Mouse (Mus musculus) neural tube, embryonic 14.5 days (tissue): ENCODE measurements around the gene Hs3st5. TPM values are rescaled to one million over a fixed set of nuclear protein-coding genes. Genes with fewer than 3 reads are reported as not detected.

ENCODE experiments used
- ATAC-seq: fragments of 200-750 bp; cut with Nextera tagmentation; 2 replicates; pipeline ENCODE4 v1.8.0; 2017; ENCODE audit warnings: low read depth, mild to moderate bottlenecking, moderate TSS enrichment, moderate library complexity
- H3K27ac ChIP-seq: fragments of 300-500 bp; sonication (generic); 2 replicates; pipeline ENCODE4 v1.5.1; 2014; ENCODE audit warnings: low read depth, mild to moderate bottlenecking, control low read depth, low read length, moderate library complexity, mixed read lengths
- H3K27me3 ChIP-seq: fragments of 300-500 bp; sonication (generic); 2 replicates; pipeline ENCODE4 v1.6.1; 2014; ENCODE audit warnings: low read length; ENCODE audit not compliant: control insufficient read depth, insufficient read depth
- H3K36me3 ChIP-seq: fragments of 300-500 bp; sonication (generic); 2 replicates; pipeline ENCODE4 v1.6.1; 2014; ENCODE audit warnings: low read length, mixed read lengths; ENCODE audit not compliant: control insufficient read depth, insufficient read depth
- H3K4me1 ChIP-seq: fragments of 300-500 bp; sonication (generic); 2 replicates; pipeline ENCODE4 v1.6.1; 2014; ENCODE audit warnings: low read length; ENCODE audit not compliant: control insufficient read depth, insufficient read depth
- H3K4me2 ChIP-seq: fragments of 300-500 bp; sonication (generic); 2 replicates; pipeline ENCODE4 v1.6.1; 2014; ENCODE audit warnings: mild to moderate bottlenecking, low read depth, low read length, control low read depth
- H3K4me3 ChIP-seq: fragments of 300-500 bp; sonication (generic); 2 replicates; pipeline ENCODE4 v1.5.1; 2014; ENCODE audit warnings: low read depth, low read length, control low read depth, mixed read lengths
- H3K9ac ChIP-seq: fragments of 300-500 bp; sonication (generic); replicated peaks from 2 replicates; pipeline ENCODE4 v1.6.1; 2014; ENCODE audit warnings: low read depth, mild to moderate bottlenecking, control low read depth, low read length, mixed read lengths
- H3K9me3 ChIP-seq: fragments of 300-500 bp; sonication (generic); 2 replicates; pipeline ENCODE4 v1.6.1; 2016; ENCODE audit warnings: low read length; ENCODE audit not compliant: control insufficient read depth
- WGBS: fragments of 180-500 bp; shearing (Covaris S2); extraction: QIAGEN DNeasy Blood & Tissue Kit; methylation state at CpG from one replicate; pipeline ENCODE4 v1.1.7; 2014; 5-methylcytosine and 5-hydroxymethylcytosine counted together
- polyA plus RNA-seq: library from polyadenylated mRNA; unstranded; fragments of >200 nt; fragmentation: Nextera tagmentation; extraction: Ambion mirVana; gene quantifications from 2 replicates; pipeline ENCODE4 v1.2.1, GENCODE M21; 2014

The Hs3st5 gene
- polyA plus RNA-seq: 54.8 and 61.2 TPM in 2 replicates

DNA sequence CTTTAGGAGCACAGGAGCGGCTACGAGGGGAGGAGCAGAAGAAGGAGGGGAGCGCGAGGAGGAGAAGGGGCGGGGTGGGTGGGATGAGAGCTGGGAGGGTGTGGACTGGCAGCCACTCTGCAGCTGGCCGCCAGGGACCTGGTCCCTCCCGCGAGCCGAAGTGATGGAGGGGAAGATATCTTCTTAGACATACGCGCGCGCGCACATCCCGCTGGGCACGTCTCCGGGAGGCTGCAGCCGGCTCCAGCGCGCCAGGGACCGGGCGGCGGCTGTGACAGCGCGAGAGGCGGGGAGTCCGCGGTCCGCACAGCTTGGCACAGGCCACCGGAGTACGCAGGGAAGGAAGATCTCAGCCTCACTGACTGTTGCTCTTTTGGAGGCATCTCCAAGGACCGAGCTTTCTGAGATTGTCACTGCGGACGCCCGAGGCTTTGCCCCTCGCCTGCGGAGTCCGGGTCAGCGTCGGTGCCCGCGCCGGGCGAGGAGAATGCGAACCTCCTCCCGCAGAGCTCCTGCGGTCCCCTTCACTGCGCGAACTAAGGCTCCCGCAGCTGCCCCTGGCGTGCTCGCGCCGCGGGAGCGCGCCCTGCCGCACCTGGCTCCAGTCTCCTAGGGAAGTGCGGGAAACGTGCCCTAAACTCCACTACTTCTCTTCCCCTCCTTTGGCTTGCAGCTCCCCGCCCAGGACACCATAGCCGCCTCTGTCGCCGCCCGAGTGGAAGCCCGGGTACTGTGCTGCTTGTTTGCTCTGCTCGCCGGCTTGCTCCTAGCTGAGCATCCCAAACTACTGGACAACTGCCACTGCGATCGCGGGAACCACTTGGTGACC is at the start of gene Hs3st5:
Hs3st5 (plus strand) TSS at position 88 of the 829 bp plus-strand sequence.
- peak; percentile 93 for ATAC-seq
- Histone ChIP-seq H3K9ac (peak within 1 kb of the TSS; percentile 60), H3K27me3 (peaks cover 4% of the 10 kb centered on the region; the same call in 1 of the 2 replicates), H3K4me1 (no peaks in the 10 kb centered on the region), H3K36me3 (no peaks in the 10 kb centered on the region), H3K27ac (peak within 1 kb of the TSS; percentile 85), H3K4me2 (peak within 1 kb of the TSS; percentile 89), H3K9me3 (no peaks in the 10 kb centered on the region), H3K4me3 (peak within 1 kb of the TSS; percentile 81)
- under 1% methylated on average over 71 of the region's 71 CpGs for WGBS

DNA sequence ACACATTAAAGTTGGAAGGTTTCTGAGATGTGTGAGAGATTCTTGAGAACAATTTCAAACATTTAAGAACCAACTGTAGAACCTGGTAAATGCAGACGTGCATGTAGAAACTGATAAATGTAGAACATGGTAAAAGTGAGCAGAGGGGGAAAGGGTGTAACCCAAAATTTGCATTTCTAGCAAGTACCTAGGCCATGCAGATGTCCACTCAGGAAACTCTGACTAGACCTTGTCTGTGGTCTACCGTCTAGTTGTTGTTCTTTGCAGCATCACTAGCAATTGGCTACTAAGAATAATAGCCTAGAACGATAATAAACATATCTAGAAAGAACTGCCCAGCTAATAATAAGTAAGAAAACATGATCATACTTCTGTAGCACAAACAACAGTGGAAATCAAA is 38.0 kb upstream of the Hs3st5 start:
- ATAC-seq: no peak
- Histone ChIP-seq H3K4me1 (no peaks in the 10 kb centered on the region), H3K9me3 (no peaks in the 10 kb centered on the region), H3K9ac (no peak overlapping the region), H3K4me3 (no peak overlapping the region), H3K36me3 (no peaks in the 10 kb centered on the region), H3K4me2 (no peak overlapping the region), H3K27ac (no peak overlapping the region), H3K27me3 (no peaks in the 10 kb centered on the region)
- WGBS: 89% methylated on average over 3 of the region's 3 CpGs

DNA sequence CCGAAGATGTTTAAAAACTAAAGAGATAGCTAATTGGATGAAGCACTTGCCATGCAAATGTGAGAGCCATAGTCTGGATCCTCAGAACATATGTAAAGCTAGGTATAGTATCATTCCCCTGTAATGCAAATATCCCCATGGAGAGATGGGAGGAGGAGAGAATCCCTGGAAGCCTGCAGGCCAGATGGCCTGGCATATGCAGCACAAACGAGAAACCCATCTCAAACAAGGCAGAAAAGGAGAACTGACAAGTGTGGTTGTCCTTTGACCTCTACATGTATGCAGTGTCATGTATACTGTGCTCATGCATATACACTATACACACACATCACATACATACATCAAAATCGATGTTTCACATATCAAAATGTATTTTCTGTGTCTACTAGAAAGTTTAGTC is 35.5 kb upstream of the Hs3st5 start:
- Histone ChIP-seq H3K27me3 (no peaks in the 10 kb centered on the region), H3K4me2 (no peak overlapping the region), H3K27ac (no peak overlapping the region), H3K9me3 (no peaks in the 10 kb centered on the region), H3K36me3 (no peaks in the 10 kb centered on the region), H3K4me1 (no peaks in the 10 kb centered on the region), H3K9ac (no peak overlapping the region), H3K4me3 (no peak overlapping the region)
- WGBS: 61% methylated on average over 3 of the region's 3 CpGs
- no peak for ATAC-seq

DNA sequence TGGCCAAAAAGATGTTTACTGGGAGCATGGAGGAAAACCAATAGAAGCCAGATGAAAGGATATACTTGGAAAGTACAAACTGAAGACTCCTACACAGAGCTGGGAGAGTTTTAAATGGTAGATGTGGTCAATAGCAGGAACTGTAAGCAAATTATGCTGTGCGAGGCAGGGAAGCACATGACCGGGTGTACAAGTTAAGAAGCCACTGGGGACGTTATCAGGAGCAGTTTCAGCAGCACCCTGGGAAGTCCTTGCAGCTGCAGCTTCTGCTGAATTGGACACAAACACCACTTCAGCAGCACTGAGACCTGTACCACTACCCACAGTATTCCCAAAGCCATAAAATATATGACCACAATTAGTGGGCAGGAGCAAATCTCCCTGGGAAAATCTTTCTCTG is 31.8 kb upstream of the Hs3st5 start:
- Histone ChIP-seq H3K4me3 (no peak overlapping the region), H3K4me2 (no peak overlapping the region), H3K9me3 (no peaks in the 10 kb centered on the region), H3K27ac (no peak overlapping the region), H3K9ac (no peak overlapping the region), H3K36me3 (no peaks in the 10 kb centered on the region), H3K27me3 (no peaks in the 10 kb centered on the region), H3K4me1 (no peaks in the 10 kb centered on the region)
- ATAC-seq: peak; percentile 58; the same call in 1 of the 2 replicates
- whole genome bisulfite sequencing: 33% methylated on average over 3 of the region's 3 CpGs

GRCm38 (mm10) chr10:36477543-36477942 is 29.1 kb upstream of the Hs3st5 start:
- Histone ChIP-seq H3K4me3 (no peak overlapping the region), H3K27me3 (no peaks in the 10 kb centered on the region), H3K36me3 (no peaks in the 10 kb centered on the region), H3K9me3 (no peaks in the 10 kb centered on the region), H3K4me2 (no peak overlapping the region), H3K4me1 (no peaks in the 10 kb centered on the region), H3K9ac (no peak overlapping the region), H3K27ac (no peak overlapping the region)
- no peak for ATAC-seq
- WGBS: 80% methylated on average over 4 of the region's 4 CpGs

- no peak overlapping the region for H3K4me3 ChIP-seq
- no peak overlapping the region for H3K4me2 ChIP-seq
- no peaks in the 10 kb centered on the region for H3K9me3 ChIP-seq
- H3K27me3 ChIP-seq: no peaks in the 10 kb centered on the region
- H3K27ac ChIP-seq: no peak overlapping the region
- ATAC-seq: no peak
- WGBS: 52% methylated on average over 2 of the region's 2 CpGs
- no peaks in the 10 kb centered on the region for H3K4me1 ChIP-seq
- H3K36me3 ChIP-seq: no peaks in the 10 kb centered on the region
- H3K9ac ChIP-seq: no peak overlapping the region
Observed at GRCm38 (mm10) chr10:36483362-36483761, 23.3 kb upstream of the Hs3st5 start.

- Histone ChIP-seq H3K36me3 (no peaks in the 10 kb centered on the region), H3K4me1 (no peaks in the 10 kb centered on the region)
Observed at GRCm38 (mm10) chr10:36484011-36484410, 22.6 kb upstream of the Hs3st5 start.

GRCm38 (mm10) chr10:36484728-36485300 is 21.8 kb upstream of the Hs3st5 start:
- Histone ChIP-seq H3K4me3 (no peak overlapping the region), H3K9ac (no peak overlapping the region), H3K9me3 (no peaks in the 10 kb centered on the region), H3K4me2 (no peak overlapping the region), H3K36me3 (no peaks in the 10 kb centered on the region), H3K27ac (no peak overlapping the region), H3K27me3 (no peaks in the 10 kb centered on the region), H3K4me1 (no peaks in the 10 kb centered on the region)
- no peak for ATAC-seq
- 43% methylated on average over 1 of the region's 1 CpGs for WGBS

More at GRCm38 (mm10) chr10:36484011-36484410, 22.6 kb upstream of the Hs3st5 start:
- H3K9me3 ChIP-seq: no peaks in the 10 kb centered on the region
- no peak overlapping the region for H3K27ac ChIP-seq
- no peak overlapping the region for H3K4me3 ChIP-seq
- no peak overlapping the region for H3K9ac ChIP-seq
- no peak overlapping the region for H3K4me2 ChIP-seq
- WGBS: 81% methylated on average over 3 of the region's 3 CpGs
- no peak for ATAC-seq
- no peaks in the 10 kb centered on the region for H3K27me3 ChIP-seq

DNA sequence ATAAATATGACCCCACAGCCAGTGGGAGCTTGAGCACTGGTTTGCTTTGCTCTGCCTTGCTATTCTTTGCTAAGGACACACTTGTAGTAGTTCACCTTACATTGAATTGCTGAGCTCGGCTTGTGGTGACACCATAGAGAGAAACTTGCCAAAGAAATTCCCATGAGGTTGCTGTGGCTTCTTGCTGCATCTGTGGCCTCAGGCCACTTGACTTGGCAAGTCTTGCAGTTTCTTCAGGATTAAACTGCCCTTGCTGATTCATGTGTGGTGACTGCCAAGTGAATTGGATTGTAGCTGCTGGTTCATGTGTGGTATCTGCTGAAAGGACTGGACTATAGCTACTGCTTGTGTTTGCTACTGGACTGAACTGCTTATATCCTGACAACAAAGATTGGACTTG is 13.0 kb upstream of the Hs3st5 start:
- no peak overlapping the region for H3K27ac ChIP-seq
- no peaks in the 10 kb centered on the region for H3K27me3 ChIP-seq
- no peaks in the 10 kb centered on the region for H3K36me3 ChIP-seq
- no peaks in the 10 kb centered on the region for H3K9me3 ChIP-seq
- H3K4me2 ChIP-seq: no peak overlapping the region
- no peaks in the 10 kb centered on the region for H3K4me1 ChIP-seq
- no peak for ATAC-seq
- no peak overlapping the region for H3K9ac ChIP-seq
- WGBS: 100% methylated on average over 1 of the region's 1 CpGs
- no peak overlapping the region for H3K4me3 ChIP-seq
